Mouse (Mus musculus) macrophage (primary cell): Measurements from ENCODE around the gene Tgfbr3. TPM values are rescaled to one million over a fixed set of nuclear protein-coding genes. Genes with fewer than 3 reads are reported as not detected.

Experiments
- H3K27ac ChIP-seq: fragments of 350-480 bp; formaldehyde crosslinking; 2 replicates; pipeline ENCODE4 v1.9.0; 2021
- H3K36me3 ChIP-seq: fragments of 350-480 bp; formaldehyde crosslinking; 2 replicates; pipeline ENCODE4 v1.9.0; 2021; ENCODE audit errors: inconsistent target
- H3K4me3 ChIP-seq: fragments of 350-480 bp; formaldehyde crosslinking; 2 replicates; pipeline ENCODE4 v1.9.0; 2021; ENCODE audit errors: inconsistent target
- H3K79me2 ChIP-seq: fragments of 350-480 bp; formaldehyde crosslinking; 2 replicates; pipeline ENCODE4 v1.9.0; 2021; ENCODE audit errors: inconsistent target
- WGBS: methylation state at CpG from one replicate; pipeline ENCODE4 v1.1.7; 2026; ENCODE audit warnings: inconsistent platforms; ENCODE audit not compliant: missing documents; 5-methylcytosine and 5-hydroxymethylcytosine counted together
- polyA plus RNA-seq: library from polyadenylated mRNA; stranded (reverse); fragments of 250-400 nt; gene quantifications from 3 replicates; pipeline ENCODE4 v1.2.4, GENCODE M21; 2018; ENCODE audit warnings: inconsistent platforms

The Tgfbr3 gene
- polyA plus RNA-seq, 1 experiment from 2014 or later: 0.73 TPM

DNA sequence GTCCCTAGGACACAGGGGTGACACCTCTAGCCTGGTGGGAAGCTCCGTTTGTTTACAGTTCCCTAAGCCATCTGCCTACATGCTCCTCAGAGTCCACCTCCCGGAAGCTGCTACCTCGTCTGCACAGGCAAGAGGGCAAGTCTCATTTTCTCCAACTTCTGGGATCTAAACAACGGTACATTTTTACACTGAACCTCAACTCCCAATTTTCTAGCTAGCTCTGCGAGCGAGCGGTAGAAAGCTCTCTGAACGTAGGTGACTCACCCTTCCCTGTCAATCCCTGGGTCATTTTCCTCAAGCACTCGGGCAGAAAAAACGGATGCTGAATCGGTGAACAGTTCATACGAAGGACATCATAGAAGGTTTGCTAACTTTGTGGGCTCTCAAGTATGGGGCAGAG, 122.1 kb downstream of the Tgfbr3 start:
- WGBS: 91% methylated on average over 12 of the region's 12 CpGs
- H3K27ac ChIP-seq: no peak overlapping the region

DNA sequence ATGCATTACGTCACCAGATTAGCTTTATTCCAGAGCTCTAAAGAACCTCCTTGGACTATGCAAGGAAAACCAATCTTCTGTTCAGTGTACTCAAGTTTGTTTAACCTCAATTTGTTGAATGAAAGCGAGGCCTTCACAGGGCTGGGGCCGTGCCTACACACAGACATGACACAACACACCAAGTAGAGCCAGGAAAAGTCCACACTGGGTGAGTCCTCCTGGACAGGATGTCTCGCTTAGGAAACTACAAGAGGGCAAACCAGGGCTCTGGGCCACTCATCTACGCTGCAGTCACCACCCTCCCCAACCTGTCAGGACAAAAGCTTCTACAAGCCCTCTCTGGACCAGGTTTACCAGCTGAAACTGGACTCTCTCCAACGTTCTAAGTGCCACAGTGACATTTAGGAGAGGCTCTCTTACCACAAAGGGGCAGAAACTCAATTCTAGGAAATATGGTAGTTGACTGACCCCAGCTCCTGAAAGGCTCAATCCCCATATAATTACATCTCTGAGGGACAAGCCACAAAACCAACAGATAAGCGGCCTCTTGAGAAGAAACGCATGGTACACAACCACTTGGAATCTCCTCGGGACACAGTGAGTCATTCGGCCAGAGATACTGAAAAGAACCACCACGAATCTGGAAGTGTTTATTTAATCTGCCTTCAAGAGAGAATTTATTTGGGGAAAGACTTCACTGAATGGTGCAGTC, 122.6 kb downstream of the Tgfbr3 start:
- WGBS: 80% methylated on average over 11 of the region's 11 CpGs
- H3K4me3 ChIP-seq: no peak overlapping the region
- H3K79me2 ChIP-seq: no peaks in the 10 kb centered on the region
- no peak overlapping the region for H3K27ac ChIP-seq
- H3K36me3 ChIP-seq: no peaks in the 10 kb centered on the region

More for the DNA sequence above, 122.1 kb downstream of the Tgfbr3 start:
- Histone ChIP-seq H3K4me3 (no peak overlapping the region), H3K79me2 (no peaks in the 10 kb centered on the region), H3K36me3 (no peaks in the 10 kb centered on the region)

DNA sequence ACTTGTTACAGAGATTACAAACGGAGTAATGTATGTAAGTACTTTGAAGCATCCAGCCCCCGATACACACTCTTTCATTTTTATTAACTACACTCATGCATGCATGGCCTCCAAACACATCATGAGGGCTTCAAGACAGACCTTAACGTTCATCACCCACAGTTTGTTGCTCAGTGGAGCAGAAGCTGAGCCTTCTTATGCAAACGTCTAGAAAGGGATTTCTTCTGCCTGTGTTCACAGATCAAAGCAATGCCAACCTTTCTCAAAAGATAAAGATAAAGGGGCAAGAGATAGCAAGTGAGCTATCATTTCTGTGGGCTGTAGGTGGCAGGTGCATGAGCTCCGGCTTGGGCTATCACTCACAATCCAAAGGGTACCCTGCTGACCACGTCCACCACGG, 123.7 kb downstream of the Tgfbr3 start:
- no peaks in the 10 kb centered on the region for H3K79me2 ChIP-seq
- H3K27ac ChIP-seq: no peak overlapping the region
- H3K36me3 ChIP-seq: no peaks in the 10 kb centered on the region
- no peak overlapping the region for H3K4me3 ChIP-seq
- 83% methylated on average over 7 of the region's 7 CpGs for WGBS

DNA sequence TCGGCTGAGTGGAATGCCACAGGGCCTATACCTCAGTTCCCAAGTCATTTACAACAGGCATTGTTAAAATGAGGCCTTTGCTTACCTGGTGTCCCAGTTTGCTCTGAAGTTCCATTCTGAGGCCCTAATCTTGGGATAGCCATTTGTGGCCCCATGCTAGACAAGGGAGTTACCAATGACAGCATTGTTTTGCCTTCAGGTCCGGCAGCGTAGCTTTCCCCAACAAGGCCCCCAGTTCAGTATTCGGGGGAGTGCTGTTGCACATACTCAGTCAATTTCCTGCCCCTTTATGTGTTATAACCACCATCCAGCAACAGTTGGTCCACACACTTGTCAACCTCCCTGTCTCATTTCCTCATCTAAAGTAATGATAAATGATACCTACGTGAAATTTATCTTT, 124.2 kb downstream of the Tgfbr3 start:
- 53% methylated on average over 5 of the region's 5 CpGs for WGBS
- Histone ChIP-seq H3K27ac (no peak overlapping the region), H3K79me2 (no peaks in the 10 kb centered on the region), H3K36me3 (no peaks in the 10 kb centered on the region), H3K4me3 (no peak overlapping the region)

DNA sequence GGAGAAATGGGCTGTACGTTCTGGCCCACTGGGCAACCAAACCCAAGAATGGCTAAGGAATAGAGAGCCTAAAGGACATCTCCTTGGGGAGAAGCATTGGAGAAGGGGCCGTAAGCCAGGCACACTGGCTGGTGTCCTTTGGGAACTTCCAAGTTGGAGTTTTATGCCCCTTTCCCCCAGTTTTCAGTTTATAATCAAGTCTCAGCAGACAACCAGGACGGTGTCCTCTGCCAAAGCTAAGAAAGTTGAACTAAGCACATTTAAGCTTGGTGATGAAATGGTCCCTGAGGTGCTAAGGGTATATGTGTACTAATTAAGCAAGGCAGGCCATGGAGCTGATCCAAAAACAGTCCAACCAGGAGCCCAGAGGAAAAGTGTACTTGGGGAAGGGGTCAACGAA, 124.6 kb downstream of the Tgfbr3 start:
- Histone ChIP-seq H3K79me2 (no peaks in the 10 kb centered on the region), H3K4me3 (no peak overlapping the region), H3K27ac (no peak overlapping the region), H3K36me3 (no peaks in the 10 kb centered on the region)
- 93% methylated on average over 4 of the region's 4 CpGs for WGBS

DNA sequence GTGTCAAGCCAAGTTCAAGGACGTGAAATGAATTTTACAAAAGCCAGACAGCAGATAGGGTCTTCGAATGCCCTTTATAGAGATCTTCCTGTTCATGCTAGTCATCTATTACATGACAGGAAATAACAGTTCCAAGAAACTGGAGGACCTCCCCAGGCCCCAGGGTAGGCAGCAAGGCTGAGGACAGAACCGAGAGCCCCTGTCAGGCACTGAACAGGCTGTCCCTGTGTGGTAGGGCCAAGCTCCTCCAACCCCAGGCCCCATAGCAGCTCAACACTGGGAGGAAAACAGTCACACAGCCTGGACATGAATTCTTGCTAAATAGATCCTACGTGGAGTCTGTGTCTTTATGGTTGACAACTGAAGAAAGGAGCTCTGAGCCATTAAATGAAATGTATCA, 125.3 kb downstream of the Tgfbr3 start:
- Histone ChIP-seq H3K36me3 (no peaks in the 10 kb centered on the region), H3K79me2 (no peaks in the 10 kb centered on the region), H3K4me3 (no peak overlapping the region), H3K27ac (no peak overlapping the region)
- 77% methylated on average over 4 of the region's 4 CpGs for WGBS

GRCm38 (mm10) chr5:107163336-107163735, 126.1 kb downstream of the Tgfbr3 start:
- Histone ChIP-seq H3K79me2 (no peaks in the 10 kb centered on the region), H3K36me3 (no peaks in the 10 kb centered on the region), H3K4me3 (no peak overlapping the region), H3K27ac (no peak overlapping the region)

DNA sequence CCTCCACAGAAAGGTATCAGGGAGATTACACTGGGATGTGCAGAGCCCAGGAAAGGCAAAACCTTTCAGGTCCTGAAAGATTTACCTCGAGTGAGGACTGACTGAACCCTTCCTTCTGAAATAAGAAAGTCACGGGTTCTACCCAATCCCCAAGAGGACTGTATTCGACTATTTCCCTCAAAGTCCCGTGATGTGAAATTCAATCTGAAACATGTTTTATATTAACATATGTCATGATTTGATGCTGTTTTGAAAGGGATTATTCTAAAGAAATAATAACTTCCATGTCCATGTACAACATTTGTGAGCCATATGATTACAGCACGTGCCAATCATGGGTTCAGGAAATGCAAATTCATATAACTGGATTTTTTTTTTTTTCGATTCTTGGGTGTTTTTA, 126.6 kb downstream of the Tgfbr3 start:
- WGBS: 94% methylated on average over 5 of the region's 6 CpGs
- no peaks in the 10 kb centered on the region for H3K79me2 ChIP-seq

GRCm38 (mm10) chr5:107162319-107162718, 127.1 kb downstream of the Tgfbr3 start:
- 78% methylated on average over 4 of the region's 4 CpGs for WGBS
- no peak overlapping the region for H3K27ac ChIP-seq
- H3K4me3 ChIP-seq: no peak overlapping the region
- H3K36me3 ChIP-seq: no peaks in the 10 kb centered on the region
- no peaks in the 10 kb centered on the region for H3K79me2 ChIP-seq

More for the DNA sequence above, 126.6 kb downstream of the Tgfbr3 start:
- Histone ChIP-seq H3K36me3 (no peaks in the 10 kb centered on the region), H3K4me3 (no peak overlapping the region), H3K27ac (no peak overlapping the region)

DNA sequence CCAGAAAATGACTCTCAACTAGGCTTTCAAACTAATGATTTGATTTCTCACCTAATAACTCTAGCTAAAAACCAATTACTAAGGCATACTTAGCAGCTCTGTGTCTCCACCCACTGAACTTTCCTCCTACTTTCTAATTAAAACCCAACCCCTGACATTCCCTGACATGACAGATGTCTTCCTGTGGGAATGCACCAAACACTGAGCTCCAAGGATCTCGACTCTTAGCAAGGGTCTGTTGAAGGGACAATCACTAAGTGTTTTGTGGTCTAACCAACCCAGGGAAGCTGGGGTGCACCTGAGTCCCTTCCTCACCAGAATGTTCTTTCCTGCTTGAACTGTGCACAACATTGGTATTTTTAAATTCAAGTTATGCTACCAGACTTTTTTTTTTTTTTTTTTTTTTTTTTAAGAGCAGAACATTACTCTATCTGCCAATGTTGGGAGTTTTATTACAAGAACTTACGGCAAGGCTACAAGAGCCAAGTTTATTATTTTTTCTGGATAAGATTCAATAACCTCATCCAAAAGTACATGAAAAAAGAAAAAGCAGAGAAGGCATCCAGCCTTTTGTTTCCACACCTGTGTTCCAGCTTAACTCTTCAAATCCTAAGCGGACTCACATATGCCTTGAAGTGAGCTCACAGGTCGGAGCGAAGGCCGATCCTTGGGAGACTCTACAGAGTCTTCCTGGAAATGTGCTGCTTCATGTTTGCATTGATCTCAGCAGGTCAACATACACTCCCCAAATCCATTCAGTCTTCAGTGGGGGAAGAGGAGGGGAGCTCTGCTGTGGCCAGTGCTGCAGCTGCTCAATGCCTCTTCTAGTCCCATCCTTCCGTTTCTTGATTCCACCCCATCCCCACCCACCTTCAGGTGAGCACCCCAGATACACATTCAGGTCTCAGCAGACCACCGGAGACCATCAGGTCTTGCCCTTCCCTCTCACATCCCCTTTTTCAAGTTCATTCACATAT, 129.2 kb downstream of the Tgfbr3 start:
- WGBS: 86% methylated on average over 8 of the region's 8 CpGs
- no peaks in the 10 kb centered on the region for H3K79me2 ChIP-seq
- H3K4me3 ChIP-seq: no peak overlapping the region
- no peaks in the 10 kb centered on the region for H3K36me3 ChIP-seq
- H3K27ac ChIP-seq: no peak overlapping the region

GRCm38 (mm10) chr5:107158531-107159178, 130.8 kb downstream of the Tgfbr3 start:
- Histone ChIP-seq H3K27ac (no peak overlapping the region), H3K36me3 (no peaks in the 10 kb centered on the region), H3K4me3 (no peak overlapping the region), H3K79me2 (no peaks in the 10 kb centered on the region)
- 88% methylated on average over 4 of the region's 7 CpGs for WGBS

GRCm38 (mm10) chr5:107157384-107157783, 132.0 kb downstream of the Tgfbr3 start:
- no peak overlapping the region for H3K27ac ChIP-seq
- H3K79me2 ChIP-seq: no peaks in the 10 kb centered on the region
- 97% methylated on average over 9 of the region's 9 CpGs for WGBS
- H3K4me3 ChIP-seq: no peak overlapping the region
- H3K36me3 ChIP-seq: no peaks in the 10 kb centered on the region

DNA sequence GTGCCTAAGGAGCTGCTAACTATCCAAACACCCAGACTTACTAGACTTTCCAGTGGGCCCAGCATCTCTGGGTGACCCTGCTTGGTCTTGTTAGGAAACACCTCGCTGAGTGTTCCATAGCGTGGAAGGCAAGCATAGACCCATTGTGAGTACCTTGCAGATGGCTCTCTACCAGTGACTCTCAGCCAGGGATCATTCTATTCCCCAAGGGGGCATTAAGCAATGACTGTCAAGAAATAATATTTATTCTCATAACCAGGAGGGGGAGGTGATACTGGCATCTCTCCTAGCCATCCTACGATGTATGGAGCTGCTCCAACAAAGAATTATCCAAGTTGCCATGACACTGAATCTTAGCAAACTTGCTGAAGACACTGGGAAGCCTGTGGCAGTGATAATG, 133.3 kb downstream of the Tgfbr3 start:
- 98% methylated on average over 3 of the region's 3 CpGs for WGBS
- no peak overlapping the region for H3K27ac ChIP-seq
- H3K36me3 ChIP-seq: no peaks in the 10 kb centered on the region

DNA sequence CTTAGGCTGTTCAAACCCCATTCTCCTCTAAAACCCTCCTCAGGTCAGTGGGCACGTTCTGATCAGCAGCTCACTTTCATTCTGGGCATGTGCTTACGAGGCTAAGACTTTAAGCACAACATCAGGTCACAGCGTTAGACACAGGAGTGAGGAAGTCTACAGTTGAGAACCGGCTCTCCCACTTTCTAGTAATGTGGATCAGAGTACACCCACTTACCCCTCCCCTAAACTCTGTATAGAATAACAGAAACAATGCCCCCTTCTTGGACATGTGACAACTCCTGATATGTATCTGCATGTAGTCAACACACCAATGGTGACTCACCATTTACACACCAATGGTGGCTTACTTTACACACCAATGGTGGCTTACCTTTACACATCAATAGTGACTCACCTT, 136.4 kb downstream of the Tgfbr3 start:
- no peak overlapping the region for H3K27ac ChIP-seq
- WGBS: 84% methylated on average over 4 of the region's 4 CpGs
- no peak overlapping the region for H3K4me3 ChIP-seq
- H3K79me2 ChIP-seq: no peaks in the 10 kb centered on the region
- H3K36me3 ChIP-seq: no peaks in the 10 kb centered on the region

More for the DNA sequence above, 133.3 kb downstream of the Tgfbr3 start:
- Histone ChIP-seq H3K4me3 (no peak overlapping the region), H3K79me2 (no peaks in the 10 kb centered on the region)

DNA sequence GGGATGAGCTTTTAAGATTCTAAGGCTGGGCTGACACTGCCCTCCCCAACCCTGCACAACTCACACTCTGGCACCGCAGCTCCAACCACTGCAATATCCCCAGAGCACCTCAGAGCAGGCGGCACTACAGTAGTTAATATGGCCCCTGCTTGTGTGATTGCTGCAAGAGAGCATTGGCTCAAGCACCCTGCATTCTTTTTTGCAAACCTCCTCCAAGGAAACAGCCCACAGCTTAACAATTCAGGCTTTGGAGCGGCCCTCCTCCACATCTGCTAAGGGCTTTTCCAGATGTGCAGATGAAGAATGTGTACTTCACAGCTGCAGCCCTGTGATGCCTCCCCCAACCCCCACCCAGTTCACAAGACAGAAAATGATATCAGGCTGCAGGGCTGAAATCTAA, 138.1 kb downstream of the Tgfbr3 start:
- no peak overlapping the region for H3K27ac ChIP-seq
- H3K36me3 ChIP-seq: no peaks in the 10 kb centered on the region
- 91% methylated on average over 3 of the region's 3 CpGs for WGBS
- no peaks in the 10 kb centered on the region for H3K79me2 ChIP-seq
- H3K4me3 ChIP-seq: no peak overlapping the region
